In genomic region chr5:37257243-37257642, GRCm38 (mm10) we compare ENCODE assay signal across 11 mouse cellular contexts. TPM values are rescaled to one million over a fixed set of nuclear protein-coding genes. Genes with fewer than 3 reads are reported as not detected.
A peak's percentile ranks its signal among the peaks of the same experiment; 100 is the strongest.
DNase-seq lines count a peak whose midpoint lies in the region; ATAC-seq lines count a peak whose summit lies in the region.
"Had no signal": no experiment of that assay in that cellular context is flagged by ENCODE, and none has a peak within 500 bp of the region (broad histone marks: within the 10 kb centered on the region; RNA-seq: fewer than 3 reads in every experiment).

No protein-coding gene starts in this region.

- peak; percentile 57 for DNase-seq in hindbrain, embryonic 11.5 days (ENCODE audit: low spot score)
- peak; percentile 73 for DNase-seq in thymus, postnatal 4 days
- DNase-seq in thymus, adult 18-20 months: no peak
- DNase-seq in embryonic facial prominence, embryonic 10.5 days (ENCODE audit: low spot score): peak; percentile 76
- DNase-seq in retina, postnatal 1 day: peak; percentile 21
- no peak for DNase-seq in layer of hippocampus, postnatal 10 days (ENCODE audit: low spot score in 2 of 2)
- DNase-seq in urinary bladder, adult 2 months (ENCODE audit: low spot score): no peak

- no peaks in the 10 kb centered on the region for H3K36me3 ChIP-seq in hindbrain, embryonic 11.5 days (ENCODE audit: control insufficient read depth, insufficient read depth, low read length)
- peaks cover 9% of the 10 kb centered on the region; the same call in 1 of the 2 replicates for H3K36me3 ChIP-seq in hindbrain, embryonic 12.5 days
- no peaks in the 10 kb centered on the region for H3K36me3 ChIP-seq in embryonic facial prominence, embryonic 10.5 days (replicated peaks)
- H3K36me3 ChIP-seq: embryonic facial prominence, embryonic 15.5 days; limb, embryonic 13.5 days had no signal

- WGBS in hindbrain, embryonic 11.5 days: 63% methylated on average over 5 of the region's 5 CpGs
- 62% methylated on average over 5 of the region's 5 CpGs for whole genome bisulfite sequencing in hindbrain, embryonic 12.5 days
- 55% methylated on average over 5 of the region's 5 CpGs for WGBS in embryonic facial prominence, embryonic 10.5 days

- H3K27me3 ChIP-seq in hindbrain, embryonic 11.5 days (ENCODE audit: control insufficient read depth, insufficient read depth, low read length): no peaks in the 10 kb centered on the region
- no peaks in the 10 kb centered on the region for H3K27me3 ChIP-seq in hindbrain, embryonic 12.5 days
- H3K27me3 ChIP-seq in embryonic facial prominence, embryonic 10.5 days (replicated peaks; ENCODE audit: low read depth, poor library complexity, severe bottlenecking): no peaks in the 10 kb centered on the region
- H3K27me3 ChIP-seq: embryonic facial prominence, embryonic 15.5 days; hindbrain, embryonic 13.5 days; limb, embryonic 13.5 days had no signal

- no peak overlapping the region for H3K27ac ChIP-seq in hindbrain, embryonic 11.5 days (ENCODE audit: low read depth, low read length)
- no peak overlapping the region; the same call in 1 of the 2 replicates for H3K27ac ChIP-seq in hindbrain, embryonic 12.5 days
- no peak overlapping the region for H3K27ac ChIP-seq in embryonic facial prominence, embryonic 10.5 days (replicated peaks)
- H3K27ac ChIP-seq: embryonic facial prominence, embryonic 15.5 days; limb, embryonic 13.5 days had no signal

- H3K9me3 ChIP-seq in hindbrain, embryonic 11.5 days (ENCODE audit: control insufficient read depth, low read length): no peaks in the 10 kb centered on the region
- H3K9me3 ChIP-seq in hindbrain, embryonic 12.5 days (replicated peaks): no peaks in the 10 kb centered on the region
- H3K9me3 ChIP-seq in embryonic facial prominence, embryonic 10.5 days: no peaks in the 10 kb centered on the region
- H3K9me3 ChIP-seq: embryonic facial prominence, embryonic 15.5 days; hindbrain, embryonic 13.5 days; limb, embryonic 13.5 days had no signal

- no peak overlapping the region for H3K4me2 ChIP-seq in hindbrain, embryonic 11.5 days (replicated peaks; ENCODE audit: low read depth, low read length)
- no peak overlapping the region for H3K4me2 ChIP-seq in hindbrain, embryonic 12.5 days (replicated peaks)
- H3K4me2 ChIP-seq: embryonic facial prominence, embryonic 15.5 days; hindbrain, embryonic 13.5 days; limb, embryonic 13.5 days had no signal

- H3K4me3 ChIP-seq in hindbrain, embryonic 11.5 days (ENCODE audit: low read depth, low read length): no peak overlapping the region
- H3K4me3 ChIP-seq in hindbrain, embryonic 12.5 days: no peak overlapping the region
- no peak overlapping the region for H3K4me3 ChIP-seq in embryonic facial prominence, embryonic 10.5 days
- H3K4me3 ChIP-seq: embryonic facial prominence, embryonic 15.5 days; hindbrain, embryonic 13.5 days; limb, embryonic 13.5 days had no signal

- no peak for ATAC-seq in hindbrain, embryonic 11.5 days (ENCODE audit: low FRiP score)
- no peak for ATAC-seq in hindbrain, embryonic 12.5 days (ENCODE audit: low FRiP score)

- no peak overlapping the region for H3K9ac ChIP-seq in hindbrain, embryonic 11.5 days (ENCODE audit: low read depth, low read length)
- H3K9ac ChIP-seq in hindbrain, embryonic 12.5 days: no peak overlapping the region
- H3K9ac ChIP-seq: embryonic facial prominence, embryonic 15.5 days; limb, embryonic 13.5 days had no signal

- peaks cover 7% of the 10 kb centered on the region for H3K4me1 ChIP-seq in hindbrain, embryonic 11.5 days (replicated peaks; ENCODE audit: control insufficient read depth, insufficient read depth, low read length)
- peaks cover 60% of the 10 kb centered on the region for H3K4me1 ChIP-seq in hindbrain, embryonic 12.5 days
- no peaks in the 10 kb centered on the region for H3K4me1 ChIP-seq in embryonic facial prominence, embryonic 10.5 days
- H3K4me1 ChIP-seq: limb, embryonic 13.5 days had no signal

RNA-seq across cellular contexts. Expression of gene Crmp1, which starts 15.5 kb away (rescaled TPM):
- polyA plus RNA-seq in hindbrain, embryonic 11.5 days (2014; fragmentation: Nextera tagmentation; extraction: Ambion mirVana): 340 and 413 TPM in 2 replicates
- polyA plus RNA-seq in hindbrain, embryonic 12.5 days (2016; fragmentation: Nextera tagmentation; extraction: Ambion mirVana): 497 and 557 TPM in 2 replicates
- polyA plus RNA-seq in embryonic facial prominence, embryonic 10.5 days (2016; fragmentation: Nextera tagmentation; extraction: Ambion mirVana): 80.2 and 88.4 TPM in 2 replicates
- total RNA-seq in layer of hippocampus, postnatal 10 days (2021): 100 to 1,000 TPM; 793 to 842 TPM
- 0.41 and 0.66 TPM in 2 replicates for polyA plus RNA-seq in urinary bladder, adult 2 months (2012; rRNA removed)

Comparison
In these comparisons a context has a peak if more than half of its experiments do, and no peak if none do; other contexts are left out.
1. DNase-seq: peak in hindbrain, embryonic 11.5 days (single experiment), thymus, postnatal 4 days (single experiment), embryonic facial prominence, embryonic 10.5 days (single experiment) and retina, postnatal 1 day (single experiment); none in thymus, adult 18-20 months (0 of 2), layer of hippocampus, postnatal 10 days (0 of 2) and urinary bladder, adult 2 months (single experiment).
2. RNA of gene Crmp1, which starts 15.5 kb away (polyA plus RNA-seq): 497 to 557 TPM in hindbrain, embryonic 12.5 days, 340 to 413 TPM in hindbrain, embryonic 11.5 days and 80.2 to 88.4 TPM in embryonic facial prominence, embryonic 10.5 days; 0.41 to 0.66 TPM in urinary bladder, adult 2 months; every median in the first group is over 10 times any median in the second.